Mouse (Mus musculus): ENCODE measurements at regions not wholly inside any gene's neighbourhood (a gene's known extent, or its start where the extent isn't known, plus 50 kb on each side); places are given as distances from the start of the nearest gene placed in this dataset.

DNA sequence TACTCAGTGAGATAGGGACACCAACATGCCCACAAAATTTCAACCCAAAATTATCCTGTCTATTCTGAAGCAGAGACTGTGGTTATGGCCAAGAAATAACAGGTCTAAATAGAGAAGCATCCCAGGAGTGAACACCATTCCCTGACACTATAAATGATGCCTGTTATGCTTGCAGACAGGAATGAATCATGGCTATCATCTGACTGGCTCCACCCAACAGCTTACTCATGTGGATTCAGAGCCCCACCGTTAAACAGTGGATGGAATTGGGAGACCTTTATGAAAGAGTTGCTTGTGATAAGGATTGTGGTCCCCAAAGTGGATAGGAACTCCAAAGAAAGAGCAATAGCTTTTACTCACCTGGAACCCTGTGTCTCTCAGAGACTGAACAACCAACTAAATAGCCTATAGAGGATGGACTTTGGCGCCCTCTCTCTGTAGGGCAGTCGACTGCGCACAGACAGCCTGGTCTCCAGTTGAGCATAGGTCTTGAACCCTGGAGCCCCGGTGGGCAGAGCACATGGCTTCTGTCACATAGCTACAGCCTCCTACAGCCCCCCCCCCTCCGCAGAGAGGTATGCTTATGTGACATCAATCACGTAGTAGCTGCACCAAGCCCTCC lies 1101.3 kb upstream of the Zeb2 start:
- intact Hi-C loops (cut with DNase I): no loop called here
- peak in 1 of 2 experiments; percentile 2 for DNase-seq

GRCm38 (mm10) chr2:46199341-46199740 lies 1082.1 kb upstream of the Zeb2 start:
- intact Hi-C loops (cut with DNase I): no loop called here
- DNase-seq: no peak

GRCm38 (mm10) chr2:46187265-46187888 lies 1070.2 kb upstream of the Zeb2 start:
- intact Hi-C loops (cut with DNase I): no loop called here
- DNase-seq: no peak

- DNase-seq: no peak
- intact Hi-C loops (cut with DNase I): no loop called here
Observed at GRCm38 (mm10) chr2:46183241-46183640, 1066.0 kb upstream of the Zeb2 start.

GRCm38 (mm10) chr2:46179741-46180140 lies 1062.5 kb upstream of the Zeb2 start:
- intact Hi-C loops (cut with DNase I): no loop called here
- DNase-seq: no peak

DNA sequence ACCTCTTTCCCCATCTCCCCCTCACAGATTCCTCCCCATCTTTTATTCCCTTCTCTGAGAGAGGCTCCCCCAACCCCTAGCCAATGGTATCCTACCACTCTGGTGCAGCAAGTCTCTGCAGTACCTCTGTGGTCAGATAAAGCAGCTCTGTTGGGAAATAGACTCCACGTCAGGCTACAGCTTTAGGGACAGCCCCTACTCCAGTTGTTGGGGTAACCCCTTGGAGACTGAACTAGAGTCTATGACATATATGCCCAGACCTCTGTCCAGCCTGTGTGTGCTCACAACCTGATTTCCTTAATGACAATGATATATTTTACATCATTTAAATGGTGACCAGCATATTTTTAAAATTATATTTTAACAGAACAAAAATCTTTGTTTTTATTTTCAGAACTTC lies 1051.3 kb upstream of the Zeb2 start:
- no peak for DNase-seq
- intact Hi-C loops (cut with DNase I): no loop called here

DNA sequence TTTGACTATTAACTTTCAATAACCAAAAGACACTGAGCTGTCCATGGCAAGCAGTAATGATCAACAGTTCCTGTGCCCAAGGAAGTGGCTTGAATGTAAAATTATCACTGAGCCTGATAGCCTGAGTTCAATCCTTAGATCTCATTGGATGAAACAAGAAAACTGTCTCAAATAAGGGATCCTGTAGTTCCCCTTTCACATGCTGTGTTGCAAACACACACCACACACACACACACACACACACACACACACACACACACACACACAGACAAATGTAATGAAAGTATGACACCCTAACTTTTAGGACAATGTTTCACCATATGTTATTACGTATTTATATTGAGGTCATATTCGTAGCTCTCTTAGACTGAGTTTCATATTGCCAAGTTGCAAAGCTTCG lies 1032.7 kb upstream of the Zeb2 start:
- intact Hi-C loops (cut with DNase I): no loop called here

GRCm38 (mm10) chr2:46119871-46120270 lies 1002.7 kb upstream of the Zeb2 start:
- no peak for DNase-seq
- intact Hi-C loops (cut with DNase I): no loop called here

More for the DNA sequence above, 1032.7 kb upstream of the Zeb2 start:
- no peak for DNase-seq

GRCm38 (mm10) chr2:46106991-46107390 lies 989.8 kb upstream of the Zeb2 start:
- no peak for DNase-seq
- intact Hi-C loops (cut with DNase I): no loop called here

- intact Hi-C loops (cut with DNase I): no loop called here
- DNase-seq: no peak
Observed at GRCm38 (mm10) chr2:46065034-46065802, 948.0 kb upstream of the Zeb2 start.

DNA sequence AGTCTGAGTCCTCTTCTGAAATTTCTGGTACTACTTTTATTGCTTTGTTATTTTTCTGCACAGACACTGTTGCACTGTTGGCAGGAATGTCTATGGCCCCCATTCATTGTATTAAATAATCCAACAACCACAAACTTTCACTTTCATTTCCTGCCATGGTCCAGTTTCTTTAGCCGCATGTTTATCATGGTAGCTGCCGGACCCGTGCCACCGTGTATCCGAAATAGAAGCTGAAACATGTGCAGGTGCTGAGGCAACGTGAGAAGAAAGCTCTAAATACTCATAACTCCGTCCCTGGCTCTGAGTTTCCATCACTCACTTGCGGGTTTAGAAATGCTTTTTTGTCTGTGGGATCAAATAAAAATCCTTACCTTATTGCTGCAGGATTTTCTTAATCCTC lies 938.5 kb upstream of the Zeb2 start:
- DNase-seq: no peak
- intact Hi-C loops (cut with DNase I): no loop called here

DNA sequence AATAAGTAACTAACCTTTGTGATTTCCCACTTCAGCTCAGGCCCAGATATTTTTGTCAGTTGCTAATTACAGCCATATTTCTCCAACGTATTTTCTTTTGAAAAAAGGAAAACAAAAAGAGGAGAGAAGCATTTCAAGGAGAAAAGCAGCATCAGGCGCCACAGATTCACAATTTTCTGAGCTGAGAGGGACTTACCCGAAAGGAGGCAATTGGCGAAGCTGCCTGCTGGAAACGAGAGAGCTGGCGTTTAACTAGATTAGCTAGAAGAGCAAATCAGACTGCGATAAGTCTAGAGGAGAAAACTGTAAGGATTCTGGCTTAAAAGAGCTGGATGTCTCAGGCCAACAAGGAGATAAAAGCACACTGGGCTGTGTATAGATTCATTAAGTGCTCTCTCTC lies 937.7 kb upstream of the Zeb2 start:
- no peak for DNase-seq
- intact Hi-C loops (cut with DNase I): no loop called here

DNA sequence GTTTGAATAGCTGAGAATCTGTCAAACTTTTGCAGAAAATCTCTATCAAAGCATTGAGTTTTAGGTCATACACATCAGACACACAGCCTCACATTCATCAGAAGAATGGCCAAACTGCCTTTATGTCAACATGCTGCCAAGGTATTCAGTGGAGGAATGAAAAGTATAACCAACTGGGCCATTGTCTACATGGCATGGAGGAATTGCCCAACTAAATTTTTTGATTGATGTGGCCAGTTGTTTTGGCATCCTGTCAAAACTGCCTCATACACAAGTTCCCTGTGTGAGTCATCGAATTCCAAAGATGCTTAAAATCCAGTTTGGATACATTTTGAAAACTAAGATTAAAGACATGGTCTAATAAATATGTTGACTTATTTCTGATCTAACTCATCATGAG lies 904.7 kb upstream of the Zeb2 start:
- DNase-seq: no peak
- intact Hi-C loops (cut with DNase I): no loop called here

DNA sequence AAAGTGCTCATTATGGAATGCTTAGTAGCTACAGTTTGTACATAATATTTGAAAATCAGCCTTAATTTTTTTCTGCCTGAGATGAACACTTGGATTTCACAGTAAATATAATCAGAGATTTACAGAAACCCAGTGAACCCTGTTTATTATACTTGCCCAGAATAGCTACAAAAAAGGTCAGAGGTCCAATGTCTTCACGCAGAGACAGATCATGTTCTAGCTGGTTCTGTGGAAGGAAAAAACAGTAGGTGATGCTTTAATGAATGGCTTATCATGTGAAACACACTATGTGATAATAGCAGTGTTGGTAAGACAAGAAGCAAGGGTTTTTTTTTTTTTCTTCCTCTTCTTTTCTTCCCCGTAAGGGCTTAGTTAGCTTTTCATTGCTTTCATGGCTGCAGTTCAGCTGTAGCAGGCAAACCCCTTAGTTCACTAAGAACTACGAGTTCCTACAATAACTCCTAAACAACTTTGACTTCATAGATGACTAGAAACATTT lies 896.6 kb upstream of the Zeb2 start:
- DNase-seq: no peak
- intact Hi-C loops (cut with DNase I): no loop called here

DNA sequence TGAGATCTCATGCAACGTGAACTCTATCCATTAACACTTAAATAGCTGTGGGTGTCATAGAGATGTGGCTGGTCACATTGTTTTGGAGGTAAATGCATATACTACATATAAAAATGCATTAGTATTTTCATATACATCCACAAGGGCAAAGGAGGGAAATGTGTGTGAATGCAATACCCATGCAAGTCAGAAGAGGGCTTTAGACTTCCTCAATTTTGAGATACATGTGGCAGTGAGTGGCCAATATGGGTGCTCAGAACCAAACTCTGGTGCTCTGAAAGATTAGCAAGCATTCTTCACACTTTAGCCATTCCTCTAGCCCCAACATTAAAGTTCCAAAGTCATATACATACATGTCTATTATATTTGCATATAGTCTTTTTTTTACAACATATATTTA lies 895.5 kb upstream of the Zeb2 start:
- DNase-seq: no peak
- intact Hi-C loops (cut with DNase I): no loop called here

DNA sequence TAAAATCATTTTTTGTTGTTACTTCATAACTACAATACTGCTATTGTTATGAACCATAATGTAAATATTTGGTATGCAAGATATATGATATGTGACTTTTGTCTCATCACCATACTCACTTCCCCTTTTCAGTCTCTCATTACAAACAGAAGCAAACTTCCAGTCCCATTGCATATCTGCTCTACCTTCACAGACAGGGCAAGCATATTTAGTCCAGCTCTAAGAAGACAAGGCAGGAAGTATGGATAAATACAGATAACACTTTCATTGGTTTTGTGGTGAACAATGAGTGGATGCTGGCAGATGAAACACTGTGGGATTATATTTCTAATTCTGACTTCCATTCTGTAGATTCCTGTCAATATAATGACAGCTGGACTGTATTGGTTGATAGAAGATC lies 858.0 kb upstream of the Zeb2 start:
- no peak for DNase-seq
- intact Hi-C loops (cut with DNase I): no loop called here

- intact Hi-C loops (cut with DNase I): no loop called here
- no peak for DNase-seq
Observed at GRCm38 (mm10) chr2:45968635-45969034, 851.4 kb upstream of the Zeb2 start.

- no peak for DNase-seq
- intact Hi-C loops (cut with DNase I): no loop called here
Observed at GRCm38 (mm10) chr2:45956792-45957330, 839.7 kb upstream of the Zeb2 start.

- DNase-seq: no peak
- intact Hi-C loops (cut with DNase I): no loop called here
Observed at GRCm38 (mm10) chr2:45948758-45949157, 831.6 kb upstream of the Zeb2 start.

DNA sequence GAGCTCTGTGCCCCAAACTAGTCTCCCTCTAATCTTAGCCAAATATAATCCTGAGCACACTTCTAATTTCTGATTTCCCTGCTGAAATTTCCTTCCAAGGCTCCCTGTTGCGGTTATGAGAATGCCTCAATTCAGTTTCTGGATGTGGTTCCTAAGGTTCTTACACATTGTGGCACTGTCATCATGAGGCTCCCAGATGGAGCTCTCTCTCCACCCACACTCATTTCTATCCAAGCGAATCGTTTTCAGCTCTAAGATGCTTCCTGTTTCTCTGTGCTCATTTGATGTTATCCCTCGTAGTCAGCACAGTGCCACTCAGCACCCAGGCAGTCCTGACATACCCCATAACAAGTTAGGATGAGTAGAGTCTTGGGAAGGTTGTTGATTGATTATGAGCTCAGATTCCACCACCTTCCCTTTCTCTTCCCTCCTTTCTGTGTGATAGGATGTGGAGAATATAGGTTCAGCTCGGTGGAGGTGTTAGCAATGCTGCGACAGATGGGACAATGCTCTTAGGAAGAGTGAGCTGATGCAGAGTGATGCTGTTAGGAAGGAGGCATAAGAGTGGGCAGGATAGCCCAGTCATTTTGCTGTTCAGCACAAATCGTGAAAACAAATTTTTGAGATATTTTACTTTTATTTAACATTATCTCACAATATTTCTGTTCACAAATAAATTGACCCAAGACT lies 808.7 kb upstream of the Zeb2 start:
- intact Hi-C loops (cut with DNase I): no loop called here
- DNase-seq: no peak

DNA sequence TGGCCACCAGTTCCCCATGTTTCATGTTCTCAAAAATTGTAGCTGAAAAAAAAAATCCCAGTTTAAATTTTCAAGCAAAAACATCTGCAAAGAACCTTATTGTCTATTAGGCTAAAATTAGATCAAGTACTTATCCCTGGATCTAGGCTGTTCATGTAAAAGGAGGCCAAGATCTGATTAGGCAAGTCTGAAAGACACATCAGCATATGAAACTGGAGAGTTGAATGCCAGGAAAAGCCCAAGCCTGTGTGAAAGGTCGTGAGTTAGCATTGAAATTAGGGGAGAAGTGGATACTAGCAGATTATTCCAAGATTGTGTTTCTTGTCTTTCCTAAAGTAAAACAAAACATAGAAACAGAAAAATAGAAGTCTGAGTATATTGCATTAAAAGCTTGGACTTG lies 791.7 kb upstream of the Zeb2 start:
- no peak for DNase-seq
- intact Hi-C loops (cut with DNase I): no loop called here

Measured in heart, postnatal 14 days (tissue).